In the genomic region with DNA sequence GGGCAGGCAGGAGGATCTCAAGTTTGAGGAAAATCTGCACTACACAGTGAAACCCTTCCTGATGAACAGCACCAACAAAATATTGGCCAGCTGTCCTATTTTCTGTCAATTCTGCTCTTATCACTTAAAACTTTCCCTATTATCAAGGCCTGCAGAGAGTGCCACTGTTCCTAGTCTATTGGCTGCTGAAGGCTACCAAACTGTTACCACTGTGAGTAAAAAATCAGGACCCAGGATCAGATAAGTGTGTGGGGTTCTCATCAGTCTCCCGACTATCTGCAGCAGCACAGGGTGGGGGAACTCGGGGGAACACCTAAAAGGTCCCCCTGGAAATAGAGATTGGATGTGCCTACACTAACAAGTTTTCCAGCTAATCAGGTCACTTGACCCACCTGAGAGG, we compare ENCODE assay signal across 10 mouse cellular contexts. TPM values are rescaled to one million over a fixed set of nuclear protein-coding genes. Genes with fewer than 3 reads are reported as not detected.
DNase-seq lines count a peak whose midpoint lies in the region; ATAC-seq and TF ChIP-seq lines count a peak whose summit lies in the region.
"Had no signal": no experiment of that assay in that cellular context is flagged by ENCODE, and none has a peak within 500 bp of the region (broad histone marks: within the 10 kb centered on the region; RNA-seq: fewer than 3 reads in every experiment).

No protein-coding gene starts in this region.

- TF ChIP-seq CTCF in heart, postnatal 0 days (IDR thresholded peaks at IDR 0.05; ENCODE audit: low read depth) = no peak

- no peaks in the 10 kb centered on the region for H3K27me3 ChIP-seq in heart, postnatal 0 days (ENCODE audit: control insufficient read depth, insufficient read depth, low read length)
- H3K27me3 ChIP-seq in neural tube, embryonic 12.5 days (replicated peaks) = no peaks in the 10 kb centered on the region
- H3K27me3 ChIP-seq in liver, embryonic 12.5 days (replicated peaks) = no peaks in the 10 kb centered on the region

- no peak for ATAC-seq in heart, postnatal 0 days (ENCODE audit: insufficient read depth, low read depth)
- ATAC-seq in neural tube, embryonic 12.5 days (ENCODE audit: low FRiP score, low read depth) = no peak
- no peak for ATAC-seq in liver, embryonic 12.5 days

- peaks cover 67% of the 10 kb centered on the region for H3K4me1 ChIP-seq in heart, postnatal 0 days (ENCODE audit: control insufficient read depth, insufficient read depth)
- peaks cover 30% of the 10 kb centered on the region for H3K4me1 ChIP-seq in neural tube, embryonic 12.5 days
- H3K4me1 ChIP-seq in liver, embryonic 12.5 days = peaks cover 80% of the 10 kb centered on the region

- H3K36me3 ChIP-seq in heart, postnatal 0 days (replicated peaks; ENCODE audit: control insufficient read depth, insufficient read depth, low read length) = 0 out of 2 replicates have a peak, but pooled peaks cover 4% of the 10 kb centered on the region
- H3K36me3 ChIP-seq in neural tube, embryonic 12.5 days = peaks cover 10% of the 10 kb centered on the region; the same call in 1 of the 2 replicates
- H3K36me3 ChIP-seq in liver, embryonic 12.5 days = peaks cover 41% of the 10 kb centered on the region

- peak overlapping the region; percentile 23; the same call in 1 of the 2 replicates for H3K27ac ChIP-seq in heart, postnatal 0 days (ENCODE audit: low read depth)
- no peak overlapping the region for H3K27ac ChIP-seq in neural tube, embryonic 12.5 days
- no peak overlapping the region for H3K27ac ChIP-seq in liver, embryonic 12.5 days

- TF ChIP-seq EP300 in heart, postnatal 0 days (IDR thresholded peaks at IDR 0.05; ENCODE audit: low read depth) = no peak

- 31% methylated on average over 2 of the region's 2 CpGs for WGBS in heart, postnatal 0 days
- 83% methylated on average over 2 of the region's 2 CpGs for WGBS in neural tube, embryonic 12.5 days
- 18% methylated on average over 2 of the region's 2 CpGs for WGBS in liver, embryonic 12.5 days (ENCODE audit: insufficient replicate concordance)

- intact Hi-C loops in heart, postnatal 10 days (cut with DNase I) = no loop called here

- DNase-seq in heart, postnatal 0 days (ENCODE audit: low spot score) = no peak
- no peak for DNase-seq in heart, postnatal 10 days
- no peak for DNase-seq in neural tube, embryonic 10.5 days (ENCODE audit: extremely low spot score, low spot score)
- DNase-seq in adrenal gland, postnatal 10 days = no peak
- DNase-seq in cerebellum, adult 11 months = no peak
- no peak for DNase-seq in retina, embryonic 14.5 days (ENCODE audit: low spot score)
- DNase-seq: adrenal gland, postnatal 36 days had no signal

- H3K4me2 ChIP-seq in heart, postnatal 0 days (ENCODE audit: low read depth, low read length) = peak overlapping the region; percentile 86
- H3K4me2 ChIP-seq in neural tube, embryonic 12.5 days (replicated peaks) = peak overlapping the region; percentile 91
- H3K4me2 ChIP-seq in liver, embryonic 12.5 days = peak overlapping the region; percentile 86

- H3K9me3 ChIP-seq in heart, postnatal 0 days (replicated peaks; ENCODE audit: control insufficient read depth, low read length) = no peaks in the 10 kb centered on the region
- no peaks in the 10 kb centered on the region for H3K9me3 ChIP-seq in neural tube, embryonic 12.5 days
- no peaks in the 10 kb centered on the region for H3K9me3 ChIP-seq in liver, embryonic 12.5 days (replicated peaks)

- H3K4me3 ChIP-seq in heart, postnatal 0 days (ENCODE audit: low read depth, low read length) = no peak overlapping the region
- no peak overlapping the region for H3K4me3 ChIP-seq in neural tube, embryonic 12.5 days
- H3K4me3 ChIP-seq in liver, embryonic 12.5 days = peak overlapping the region; percentile 96; the same call in 1 of the 2 replicates

- H3K9ac ChIP-seq in heart, postnatal 0 days (replicated peaks; ENCODE audit: low read depth, low read length) = no peak overlapping the region
- no peak overlapping the region for H3K9ac ChIP-seq in neural tube, embryonic 12.5 days
- peak overlapping the region; percentile 42; the same call in 1 of the 2 replicates for H3K9ac ChIP-seq in liver, embryonic 12.5 days

RNA-seq across cellular contexts. Expression of a gene that starts 2.9 kb away (rescaled TPM):
- total RNA-seq in heart, postnatal 0 days (2014; rRNA removed; ENCODE audit: low replicate concordance) = 336 and 378 TPM in 2 replicates
- 533 and 540 TPM in 2 replicates for polyA plus RNA-seq in heart, postnatal 0 days (2015; fragmentation: Nextera tagmentation; extraction: Ambion mirVana)
- 100 to 1,000 TPM; 339 to 344 TPM for total RNA-seq in heart, postnatal 10 days (2021)
- polyA plus RNA-seq in neural tube, embryonic 12.5 days (2016; fragmentation: Nextera tagmentation; extraction: Ambion mirVana) = 623 and 633 TPM in 2 replicates
- 341 TPM in 2 replicates for polyA plus RNA-seq in liver, embryonic 12.5 days (2016; fragmentation: Nextera tagmentation; extraction: Ambion mirVana)
- total RNA-seq in adrenal gland, postnatal 10 days (2021) = 100 to 1,000 TPM; 322 to 364 TPM

RNA-seq across cellular contexts. Expression of a gene that starts 17.0 kb away (rescaled TPM):
- total RNA-seq in heart, postnatal 0 days (2014; rRNA removed; ENCODE audit: low replicate concordance) = 1.6 TPM in 1 of 2 replicates, not detected in the other
- 19.9 and 21.4 TPM in 2 replicates for polyA plus RNA-seq in heart, postnatal 0 days (2015; fragmentation: Nextera tagmentation; extraction: Ambion mirVana)
- 10 to 100 TPM in 1 of 2 experiments, 1 to 10 TPM in 1; 9.4 to 12.3 TPM for total RNA-seq in heart, postnatal 10 days (2021)
- 30.1 and 30.5 TPM in 2 replicates for polyA plus RNA-seq in neural tube, embryonic 12.5 days (2016; fragmentation: Nextera tagmentation; extraction: Ambion mirVana)
- 25.1 and 26.6 TPM in 2 replicates for polyA plus RNA-seq in liver, embryonic 12.5 days (2016; fragmentation: Nextera tagmentation; extraction: Ambion mirVana)
- total RNA-seq in adrenal gland, postnatal 10 days (2021) = 10 to 100 TPM; 21.2 to 21.8 TPM

RNA-seq across cellular contexts. Expression of a gene that starts 22.9 kb away (rescaled TPM):
- 174 and 187 TPM in 2 replicates for total RNA-seq in heart, postnatal 0 days (2014; rRNA removed; ENCODE audit: low replicate concordance)
- polyA plus RNA-seq in heart, postnatal 0 days (2015; fragmentation: Nextera tagmentation; extraction: Ambion mirVana) = 196 and 199 TPM in 2 replicates
- 10 to 100 TPM; 86.9 to 88.0 TPM for total RNA-seq in heart, postnatal 10 days (2021)
- polyA plus RNA-seq in neural tube, embryonic 12.5 days (2016; fragmentation: Nextera tagmentation; extraction: Ambion mirVana) = 88.0 and 91.1 TPM in 2 replicates
- polyA plus RNA-seq in liver, embryonic 12.5 days (2016; fragmentation: Nextera tagmentation; extraction: Ambion mirVana) = 78.3 and 82.8 TPM in 2 replicates
- total RNA-seq in adrenal gland, postnatal 10 days (2021) = 10 to 100 TPM; 72.8 to 78.8 TPM

RNA-seq across cellular contexts. Expression of a gene that starts 33.2 kb away (rescaled TPM):
- 47.5 and 60.3 TPM in 2 replicates for total RNA-seq in heart, postnatal 0 days (2014; rRNA removed; ENCODE audit: low replicate concordance)
- 138 and 146 TPM in 2 replicates for polyA plus RNA-seq in heart, postnatal 0 days (2015; fragmentation: Nextera tagmentation; extraction: Ambion mirVana)
- total RNA-seq in heart, postnatal 10 days (2021) = 10 to 100 TPM; 74.3 to 76.2 TPM
- 111 and 113 TPM in 2 replicates for polyA plus RNA-seq in neural tube, embryonic 12.5 days (2016; fragmentation: Nextera tagmentation; extraction: Ambion mirVana)
- 73.7 and 81.3 TPM in 2 replicates for polyA plus RNA-seq in liver, embryonic 12.5 days (2016; fragmentation: Nextera tagmentation; extraction: Ambion mirVana)
- 10 to 100 TPM; 63.7 to 64.9 TPM for total RNA-seq in adrenal gland, postnatal 10 days (2021)

RNA-seq across cellular contexts. Expression of a gene that starts 42.2 kb away (rescaled TPM):
- 0.08 and 0.12 TPM in 2 replicates for total RNA-seq in heart, postnatal 0 days (2014; rRNA removed; ENCODE audit: low replicate concordance)
- polyA plus RNA-seq in heart, postnatal 0 days (2015; fragmentation: Nextera tagmentation; extraction: Ambion mirVana) = 0.63 and 0.75 TPM in 2 replicates
- 1 to 10 TPM; 1.7 to 1.8 TPM for total RNA-seq in heart, postnatal 10 days (2021)
- polyA plus RNA-seq in neural tube, embryonic 12.5 days (2016; fragmentation: Nextera tagmentation; extraction: Ambion mirVana) = 0.23 and 0.39 TPM in 2 replicates
- polyA plus RNA-seq in liver, embryonic 12.5 days (2016; fragmentation: Nextera tagmentation; extraction: Ambion mirVana) = 0.10 and 0.14 TPM in 2 replicates
- under 1 TPM; 0.48 to 0.88 TPM for total RNA-seq in adrenal gland, postnatal 10 days (2021)
- total RNA-seq: common myeloid progenitor, adult 5-6 weeks had no signal
